In genomic region chr3:40958831-40959230, GRCm38 (mm10) we compare ENCODE assay signal across 27 mouse cellular contexts. TPM values are rescaled to one million over a fixed set of nuclear protein-coding genes. Genes with fewer than 3 reads are reported as not detected.
DNase-seq lines count a peak whose midpoint lies in the region; ATAC-seq and TF ChIP-seq lines count a peak whose summit lies in the region.
"Had no signal": no experiment of that assay in that cellular context is flagged by ENCODE, and none has a peak within 500 bp of the region (broad histone marks: within the 10 kb centered on the region; RNA-seq: fewer than 3 reads in every experiment).

No protein-coding gene starts in this region.

- ATAC-seq in erythroid progenitor cell, adult 5-6 weeks (replicated peaks; ENCODE audit: low FRiP score, poor library complexity, severe bottlenecking) = peak; percentile 39; the same call in 1 of the 2 replicates
- ATAC-seq in liver, embryonic 13.5 days (ENCODE audit: low read depth) = peak; percentile 39
- ATAC-seq in megakaryocyte-erythroid progenitor cell, adult 5-6 weeks (replicated peaks; ENCODE audit: low FRiP score, low TSS enrichment, poor library complexity, severe bottlenecking) = peak; percentile 41; the same call in 1 of the 2 replicates
- no peak for ATAC-seq in stomach, postnatal 0 days (ENCODE audit: low FRiP score, low TSS enrichment)
- ATAC-seq: CD4-positive, CD25-positive, alpha-beta regulatory T cell, adult 4 months; forebrain, embryonic 15.5 days; hindbrain, postnatal 0 days had no signal

- H3K27ac ChIP-seq in liver, adult 2 months (replicated peaks; ENCODE audit: insufficient read depth, low read depth, low read length) = peak overlapping the region; percentile 42
- H3K27ac ChIP-seq in liver, embryonic 13.5 days = no peak overlapping the region
- H3K27ac ChIP-seq in stomach, postnatal 0 days (replicated peaks) = no peak overlapping the region
- H3K27ac ChIP-seq: embryonic facial prominence, embryonic 12.5 days; embryonic facial prominence, embryonic 15.5 days; forebrain, embryonic 12.5 days; forebrain, embryonic 15.5 days; heart, embryonic 10.5 days; heart, embryonic 13.5 days; hindbrain, embryonic 14.5 days; hindbrain, postnatal 0 days had no signal

- no peak for TF ChIP-seq CTCF in liver, adult 2 months (IDR thresholded peaks at IDR 0.05; ENCODE audit: low read depth, low read length)
- no peak for TF ChIP-seq CTCF in stomach, postnatal 0 days (IDR thresholded peaks at IDR 0.05; ENCODE audit: low read depth)

- H3K4me2 ChIP-seq in liver, embryonic 13.5 days = no peak overlapping the region
- no peak overlapping the region for H3K4me2 ChIP-seq in stomach, postnatal 0 days (replicated peaks; ENCODE audit: low read depth)
- H3K4me2 ChIP-seq: embryonic facial prominence, embryonic 12.5 days; embryonic facial prominence, embryonic 15.5 days; forebrain, embryonic 12.5 days; forebrain, embryonic 15.5 days; heart, embryonic 13.5 days; hindbrain, embryonic 14.5 days had no signal

- H3K4me3 ChIP-seq in liver, adult 2 months (ENCODE audit: insufficient read depth, low read depth, low read length) = no peak overlapping the region
- H3K4me3 ChIP-seq in liver, embryonic 13.5 days (replicated peaks) = no peak overlapping the region
- no peak overlapping the region for H3K4me3 ChIP-seq in stomach, postnatal 0 days (ENCODE audit: low read depth, low read length)
- H3K4me3 ChIP-seq: embryonic facial prominence, embryonic 12.5 days; embryonic facial prominence, embryonic 15.5 days; forebrain, embryonic 12.5 days; forebrain, embryonic 15.5 days; heart, embryonic 10.5 days; heart, embryonic 13.5 days had no signal

- no peak for TF ChIP-seq POLR2A in liver, adult 2 months (IDR thresholded peaks at IDR 0.05; ENCODE audit: extremely low read depth, insufficient read depth, low read length)

- no peaks in the 10 kb centered on the region for H3K36me3 ChIP-seq in liver, adult 2 months (ENCODE audit: control insufficient read depth, insufficient read depth, low read length)
- no peaks in the 10 kb centered on the region for H3K36me3 ChIP-seq in liver, embryonic 13.5 days
- no peaks in the 10 kb centered on the region for H3K36me3 ChIP-seq in stomach, postnatal 0 days (ENCODE audit: control insufficient read depth, insufficient read depth, low read length)
- H3K36me3 ChIP-seq: embryonic facial prominence, embryonic 12.5 days; embryonic facial prominence, embryonic 15.5 days; forebrain, embryonic 12.5 days; forebrain, embryonic 15.5 days; heart, embryonic 10.5 days; heart, embryonic 13.5 days had no signal

- peaks cover 8% of the 10 kb centered on the region for H3K4me1 ChIP-seq in liver, adult 2 months (ENCODE audit: control insufficient read depth, insufficient read depth, low read length)
- peaks cover 8% of the 10 kb centered on the region; the same call in 1 of the 2 replicates for H3K4me1 ChIP-seq in liver, embryonic 13.5 days (replicated peaks)
- no peaks in the 10 kb centered on the region for H3K4me1 ChIP-seq in stomach, postnatal 0 days (replicated peaks; ENCODE audit: control insufficient read depth, insufficient read depth)
- H3K4me1 ChIP-seq: embryonic facial prominence, embryonic 12.5 days; embryonic facial prominence, embryonic 15.5 days; forebrain, embryonic 12.5 days; forebrain, embryonic 15.5 days; heart, embryonic 10.5 days; heart, embryonic 13.5 days had no signal

- no peaks in the 10 kb centered on the region for H3K27me3 ChIP-seq in liver, adult 2 months (ENCODE audit: control insufficient read depth, insufficient read depth, low read length)
- no peaks in the 10 kb centered on the region for H3K27me3 ChIP-seq in liver, embryonic 13.5 days
- H3K27me3 ChIP-seq in stomach, postnatal 0 days (ENCODE audit: control insufficient read depth, insufficient read depth, low read length) = no peaks in the 10 kb centered on the region
- H3K27me3 ChIP-seq: embryonic facial prominence, embryonic 12.5 days; embryonic facial prominence, embryonic 15.5 days; forebrain, embryonic 12.5 days; forebrain, embryonic 15.5 days; heart, embryonic 13.5 days had no signal

- TF ChIP-seq EP300 in stomach, postnatal 0 days (optimal IDR thresholded peaks at IDR 0.05) = no peak

- no peaks in the 10 kb centered on the region for H3K9me3 ChIP-seq in liver, embryonic 13.5 days (replicated peaks)
- no peaks in the 10 kb centered on the region for H3K9me3 ChIP-seq in stomach, postnatal 0 days (ENCODE audit: control insufficient read depth, low read length)
- H3K9me3 ChIP-seq: embryonic facial prominence, embryonic 12.5 days; embryonic facial prominence, embryonic 15.5 days; forebrain, embryonic 12.5 days; forebrain, embryonic 15.5 days; heart, embryonic 10.5 days had no signal

- H3K79me2 ChIP-seq in liver, adult 2 months (ENCODE audit: control insufficient read depth, insufficient read depth, low read length) = peaks cover 14% of the 10 kb centered on the region; the same call in 1 of the 2 replicates

- DNase-seq in liver, adult 2 months (ENCODE audit: extremely low read depth, low read depth, low spot score) = peak; percentile 81
- DNase-seq in liver = no peak
- DNase-seq in liver, embryonic 13.5 days = no peak
- no peak for DNase-seq in stomach, postnatal 0 days (ENCODE audit: low spot score)
- DNase-seq: adrenal gland, adult 2 months; adrenal gland, postnatal 14 days; cerebellum, adult 11 months; cerebellum, adult 2 months; cerebellum, adult 9-11 months; gastrocnemius, postnatal 10 days; heart, adult 18-20 months; heart, postnatal 14 days; heart, postnatal 4 days had no signal

- H3K9ac ChIP-seq in liver, adult 2 months (ENCODE audit: low read depth, low read length) = no peak overlapping the region
- H3K9ac ChIP-seq in liver, embryonic 13.5 days = no peak overlapping the region
- no peak overlapping the region for H3K9ac ChIP-seq in stomach, postnatal 0 days (ENCODE audit: low read length)
- H3K9ac ChIP-seq: embryonic facial prominence, embryonic 12.5 days; embryonic facial prominence, embryonic 15.5 days; forebrain, embryonic 12.5 days; forebrain, embryonic 15.5 days; heart, embryonic 13.5 days; hindbrain, embryonic 14.5 days had no signal

RNA-seq across cellular contexts. Expression of gene Larp1b, which starts 9.2 kb away (rescaled TPM):
- 72.3 and 81.2 TPM in 2 replicates for total RNA-seq in liver, adult 2 months (2014; rRNA removed)
- 20.3 and 24.3 TPM in 2 replicates for polyA plus RNA-seq in liver, adult 2 months (2012; rRNA removed)
- 121 and 173 TPM in 2 replicates for total RNA-seq in erythroid progenitor cell, adult 5-6 weeks (2015; ENCODE audit: low replicate concordance)
- 141 and 227 TPM in 2 replicates for total RNA-seq in erythroid progenitor cell, adult 5-6 weeks (2017; ENCODE audit: low replicate concordance)
- 7.8 and 8.4 TPM in 2 replicates for polyA plus RNA-seq in liver, embryonic 13.5 days (2015; fragmentation: Nextera tagmentation; extraction: Ambion mirVana)
- 45.1 and 46.2 TPM in 2 replicates for total RNA-seq in megakaryocyte-erythroid progenitor cell, adult 5-6 weeks (2014; fragmentation: Nextera tagmentation)
- 87.9 and 89.4 TPM in 2 replicates for total RNA-seq in megakaryocyte-erythroid progenitor cell, adult 5-6 weeks (2017)
- 10.7 and 10.8 TPM in 2 replicates for polyA plus RNA-seq in stomach, postnatal 0 days (2015; fragmentation: Nextera tagmentation; extraction: Ambion mirVana)

RNA-seq across cellular contexts. Expression of gene 1700034I23Rik, which starts 56.5 kb away (rescaled TPM):
- total RNA-seq in liver, adult 2 months (2014; rRNA removed) = not detected in 2 replicates
- polyA plus RNA-seq in liver, adult 2 months (2012; rRNA removed) = not detected in 2 replicates
- total RNA-seq in erythroid progenitor cell, adult 5-6 weeks (2015; ENCODE audit: low replicate concordance) = not detected in 2 replicates
- not detected in 2 replicates for total RNA-seq in erythroid progenitor cell, adult 5-6 weeks (2017; ENCODE audit: low replicate concordance)
- 0.05 TPM in 1 of 2 replicates, not detected in the other for polyA plus RNA-seq in liver, embryonic 13.5 days (2015; fragmentation: Nextera tagmentation; extraction: Ambion mirVana)
- not detected in 2 replicates for total RNA-seq in megakaryocyte-erythroid progenitor cell, adult 5-6 weeks (2014; fragmentation: Nextera tagmentation)
- not detected in 2 replicates for total RNA-seq in megakaryocyte-erythroid progenitor cell, adult 5-6 weeks (2017)
- 0.06 and 0.08 TPM in 2 replicates for polyA plus RNA-seq in stomach, postnatal 0 days (2015; fragmentation: Nextera tagmentation; extraction: Ambion mirVana)
- total RNA-seq: adrenal gland, adult 2 months; adrenal gland, postnatal 4 days; heart, postnatal 14 days; MEL had no signal
- polyA plus RNA-seq: adrenal gland, adult 2 months; C2C12 had no signal
